Mouse (Mus musculus) liver, postnatal 0 days (tissue): ENCODE results near the gene Ccdc60. TPM values are rescaled to one million over a fixed set of nuclear protein-coding genes. Genes with fewer than 3 reads are reported as not detected.
"Not testable (repeated sequence)": the region's sequence is repeated elsewhere in the genome, so short reads cannot be mapped to it uniquely, and the experiment has no call there.

Experiments used
- ATAC-seq: fragments of 200-750 bp; cut with Nextera tagmentation; 2 replicates; pipeline ENCODE4 v1.8.0; 2017; ENCODE audit warnings: mild to moderate bottlenecking, moderate library complexity
- DNase-seq: peaks from one replicate; pipeline ENCODE4 v3.0.0-alpha.2; 2016
- H3K27ac ChIP-seq: fragments of 300-500 bp; sonication (generic); 2 replicates; pipeline ENCODE4 v1.5.1; 2014; ENCODE audit warnings: antibody characterized with exemption, moderate library complexity, mild to moderate bottlenecking, low read depth
- H3K27me3 ChIP-seq: fragments of 300-500 bp; sonication (generic); 2 replicates; pipeline ENCODE4 v1.6.1; 2014; ENCODE audit warnings: low read length, control low read depth, mixed read lengths; ENCODE audit not compliant: insufficient read depth
- H3K36me3 ChIP-seq: fragments of 300-500 bp; sonication (generic); replicated peaks from 2 replicates; pipeline ENCODE4 v1.6.1; 2014; ENCODE audit warnings: mild to moderate bottlenecking, control low read depth, low read length, moderate library complexity, mixed read lengths; ENCODE audit not compliant: insufficient read depth
- H3K4me1 ChIP-seq: fragments of 300-500 bp; sonication (generic); 2 replicates; pipeline ENCODE4 v1.6.1; 2014; ENCODE audit warnings: antibody characterized with exemption, mild to moderate bottlenecking, control low read depth; ENCODE audit not compliant: insufficient read depth
- H3K4me2 ChIP-seq: fragments of 300-500 bp; sonication (generic); 2 replicates; pipeline ENCODE4 v1.6.1; 2014; ENCODE audit warnings: low read depth, mild to moderate bottlenecking, low read length, moderate library complexity, mixed read lengths
- H3K4me3 ChIP-seq: fragments of 300-500 bp; sonication (generic); 2 replicates; pipeline ENCODE4 v1.5.1; 2014; ENCODE audit warnings: low read depth, low read length
- H3K9ac ChIP-seq: fragments of 300-500 bp; sonication (generic); replicated peaks from 2 replicates; pipeline ENCODE4 v1.6.1; 2014; ENCODE audit warnings: mild to moderate bottlenecking, moderate library complexity
- H3K9me3 ChIP-seq: fragments of 300-500 bp; sonication (generic); 2 replicates; pipeline ENCODE4 v1.6.1; 2016; ENCODE audit warnings: mild to moderate bottlenecking, control low read depth, low read length, mixed read lengths
- CTCF ChIP-seq: sonication (generic); IDR thresholded peaks from 2 replicates; pipeline ENCODE4 v1.5.1; 2016; ENCODE audit warnings: antibody characterized with exemption, low read depth
- EP300 ChIP-seq: IDR thresholded peaks from 2 replicates; pipeline ENCODE4 v1.6.1; 2016; ENCODE audit warnings: antibody characterized with exemption, low read depth, mild to moderate bottlenecking
- WGBS: fragments of 180-500 bp; shearing (Covaris S2); extraction: QIAGEN DNeasy Blood & Tissue Kit; methylation state at CpG from one replicate; pipeline ENCODE4 v1.1.7; 2014; ENCODE audit not compliant: insufficient replicate concordance; 5-methylcytosine and 5-hydroxymethylcytosine counted together
- polyA plus RNA-seq: library from polyadenylated mRNA; unstranded; fragments of >200 nt; fragmentation: Nextera tagmentation; extraction: Ambion mirVana; gene quantifications from 2 replicates; pipeline ENCODE4 v1.2.1, GENCODE M21; 2015

The Ccdc60 gene
- polyA plus RNA-seq, 1 experiment from 2014 or later: not detected

GRCm38 (mm10) chr5:116189818-116190217 lies 99.0 kb downstream of the Ccdc60 start:
- Histone ChIP-seq H3K27ac (no peak overlapping the region), H3K27me3 (no peaks in the 10 kb centered on the region), H3K4me1 (no peaks in the 10 kb centered on the region), H3K36me3 (no peaks in the 10 kb centered on the region), H3K4me3 (no peak overlapping the region), H3K9me3 (no peaks in the 10 kb centered on the region), H3K4me2 (no peak overlapping the region), H3K9ac (no peak overlapping the region)
- TF ChIP-seq CTCF: no peak
- no peak for TF ChIP-seq EP300
- WGBS: 52% methylated on average over 6 of the region's 6 CpGs
- ATAC-seq: no peak
- no peak for DNase-seq

- no peaks in the 10 kb centered on the region for H3K36me3 ChIP-seq
- no peak for TF ChIP-seq EP300
- H3K9ac ChIP-seq: no peak overlapping the region
- no peaks in the 10 kb centered on the region for H3K27me3 ChIP-seq
- no peak for DNase-seq
- no peak overlapping the region for H3K27ac ChIP-seq
- H3K9me3 ChIP-seq: no peaks in the 10 kb centered on the region
- no peak for ATAC-seq
- H3K4me2 ChIP-seq: no peak overlapping the region
- WGBS: 11% methylated on average over 13 of the region's 13 CpGs
- H3K4me1 ChIP-seq: no peaks in the 10 kb centered on the region
- no peak overlapping the region for H3K4me3 ChIP-seq
These were observed 108.2 kb downstream of the Ccdc60 start for GRCm38 (mm10) chr5:116180594-116180993.

GRCm38 (mm10) chr5:116171721-116172120 lies 117.1 kb downstream of the Ccdc60 start:
- Histone ChIP-seq H3K4me3 (no peak overlapping the region), H3K36me3 (no peaks in the 10 kb centered on the region), H3K4me1 (no peaks in the 10 kb centered on the region), H3K4me2 (no peak overlapping the region), H3K9me3 (no peaks in the 10 kb centered on the region), H3K27ac (no peak overlapping the region), H3K27me3 (no peaks in the 10 kb centered on the region), H3K9ac (no peak overlapping the region)
- TF ChIP-seq EP300: no peak
- no peak for TF ChIP-seq CTCF
- WGBS: 73% methylated on average over 6 of the region's 6 CpGs
- no peak for DNase-seq
- ATAC-seq: no peak

GRCm38 (mm10) chr5:116166965-116167364 lies 121.8 kb downstream of the Ccdc60 start:
- 74% methylated on average over 13 of the region's 13 CpGs for WGBS
- ATAC-seq (no peak), DNase-seq (no peak)
- Histone ChIP-seq H3K27me3 (no peaks in the 10 kb centered on the region), H3K4me2 (no peak overlapping the region), H3K9me3 (no peaks in the 10 kb centered on the region), H3K4me3 (no peak overlapping the region), H3K4me1 (no peaks in the 10 kb centered on the region), H3K36me3 (no peaks in the 10 kb centered on the region), H3K9ac (no peak overlapping the region), H3K27ac (no peak overlapping the region)
- no peak for TF ChIP-seq EP300
- no peak for TF ChIP-seq CTCF

- no peak for DNase-seq
- H3K4me3 ChIP-seq: no peak overlapping the region
- ATAC-seq: no peak
- no peak overlapping the region for H3K4me2 ChIP-seq
- H3K36me3 ChIP-seq: no peaks in the 10 kb centered on the region
- no peaks in the 10 kb centered on the region for H3K4me1 ChIP-seq
- H3K9me3 ChIP-seq: no peaks in the 10 kb centered on the region
- no peak for TF ChIP-seq EP300
- TF ChIP-seq CTCF: no peak
- H3K27me3 ChIP-seq: no peaks in the 10 kb centered on the region
- no peak overlapping the region for H3K27ac ChIP-seq
- no peak overlapping the region for H3K9ac ChIP-seq
- 65% methylated on average over 11 of the region's 11 CpGs for WGBS
These were observed 123.4 kb downstream of the Ccdc60 start for GRCm38 (mm10) chr5:116165203-116165888.

GRCm38 (mm10) chr5:116154811-116155210 lies 134.0 kb downstream of the Ccdc60 start:
- no peak overlapping the region for H3K27ac ChIP-seq
- no peak overlapping the region for H3K4me3 ChIP-seq
- DNase-seq: no peak
- H3K4me1 ChIP-seq: no peaks in the 10 kb centered on the region
- H3K4me2 ChIP-seq: no peak overlapping the region
- 25% methylated on average over 2 of the region's 2 CpGs for WGBS
- no peaks in the 10 kb centered on the region for H3K9me3 ChIP-seq
- no peak for TF ChIP-seq CTCF
- TF ChIP-seq EP300: no peak
- H3K36me3 ChIP-seq: no peaks in the 10 kb centered on the region
- no peak for ATAC-seq
- no peak overlapping the region for H3K9ac ChIP-seq
- H3K27me3 ChIP-seq: no peaks in the 10 kb centered on the region

GRCm38 (mm10) chr5:116146446-116146845 lies 142.3 kb downstream of the Ccdc60 start:
- not testable (repeated sequence) for H3K4me2 ChIP-seq, H3K4me1 ChIP-seq, H3K27me3 ChIP-seq, ATAC-seq, H3K9ac ChIP-seq, H3K27ac ChIP-seq, DNase-seq, H3K4me3 ChIP-seq, H3K36me3 ChIP-seq, H3K9me3 ChIP-seq
